Mouse (Mus musculus) gastrocnemius, postnatal 4 days (tissue): ENCODE measurements at regions not wholly inside any gene's neighbourhood (a gene's known extent, or its start where the extent isn't known, plus 50 kb on each side); places are given as distances from the start of the nearest gene placed in this dataset.

Experiments used
- DNase-seq, 2 experiments: peaks; one replicate each; pipeline ENCODE4 v3.0.0; 2021 to 2022; ENCODE audit warnings: low spot score in 2 of 2, mixed read lengths in 2 of 2

GRCm38 (mm10) chr14:18394071-18394745, 62.5 kb upstream of the Ube2e1 start:
- no peak for DNase-seq

GRCm38 (mm10) chr14:18391824-18392486, 60.3 kb upstream of the Ube2e1 start:
- DNase-seq: no peak

- no peak for DNase-seq
Measured at GRCm38 (mm10) chr14:18389390-18389789, 57.7 kb upstream of the Ube2e1 start.

GRCm38 (mm10) chr14:18385953-18386668, 54.5 kb upstream of the Ube2e1 start:
- no peak for DNase-seq
